Comparison of ENCODE assay signal across 10 mouse cellular contexts in the genomic region with DNA sequence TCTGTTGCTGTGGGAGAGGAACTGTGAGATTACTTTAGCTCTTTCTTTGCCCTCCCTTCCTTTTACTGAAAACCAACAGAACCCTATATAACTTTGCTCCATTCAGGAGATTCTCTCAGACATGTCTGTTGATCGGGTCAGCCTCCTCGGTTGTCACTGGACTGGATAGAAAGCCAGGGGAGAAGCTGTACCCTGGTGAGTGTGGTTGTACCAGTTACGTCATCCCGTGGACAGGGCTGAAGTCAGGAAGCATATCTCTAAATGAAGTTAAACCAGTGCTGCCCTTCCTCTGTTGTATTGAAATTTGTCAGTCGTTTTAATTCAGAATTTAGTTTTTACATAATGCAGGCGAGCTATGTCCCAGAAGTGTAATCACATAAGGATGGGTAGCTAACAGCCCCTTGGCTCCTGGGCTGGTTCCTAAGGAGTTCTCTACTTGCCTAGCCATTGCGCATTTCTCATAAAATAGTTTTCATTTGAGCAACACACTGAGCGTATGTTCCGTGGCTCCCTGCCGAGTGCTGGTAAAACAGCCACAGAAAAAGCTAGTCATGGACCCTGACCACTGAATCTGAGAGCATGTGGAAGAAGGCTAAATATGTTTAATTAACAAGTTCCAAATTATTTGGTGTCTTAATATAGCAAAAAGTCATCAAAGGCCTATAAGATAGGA.
DNase-seq lines count a peak whose midpoint lies in the region; ATAC-seq and TF ChIP-seq lines count a peak whose summit lies in the region.
"Had no signal": no experiment of that assay in that cellular context is flagged by ENCODE, and none has a peak within 500 bp of the region (broad histone marks: within the 10 kb centered on the region; RNA-seq: fewer than 3 reads in every experiment).

No protein-coding gene starts in this region.

- no peak for TF ChIP-seq CTCF in cerebellum, adult 2 months (IDR thresholded peaks at IDR 0.05; ENCODE audit: borderline replicate concordance, insufficient read depth, low read depth, low read length)
- TF ChIP-seq CTCF in thymus, adult 2 months (IDR thresholded peaks at IDR 0.05; ENCODE audit: borderline replicate concordance, control insufficient read depth, extremely low read depth, insufficient read depth, low read length, poor library complexity) = no peak

- peak; percentile 51 for DNase-seq in heart, adult 11 months
- no peak for DNase-seq in heart, adult 8-10 months (ENCODE audit: low spot score)
- DNase-seq in limb, embryonic 14.5 days (ENCODE audit: low spot score) = peak; percentile 27
- DNase-seq in limb, embryonic 10.5 days (ENCODE audit: low spot score) = no peak
- peak; percentile 43 to 52 for DNase-seq in cerebellum, adult 2 months
- no peak for DNase-seq in thymus, adult 2 months
- no peak for DNase-seq in spleen, postnatal 4 days (ENCODE audit: low spot score in 2 of 2)

- no peaks in the 10 kb centered on the region for H3K36me3 ChIP-seq in limb, embryonic 14.5 days (ENCODE audit: control insufficient read depth, insufficient read depth, low read length)
- no peaks in the 10 kb centered on the region for H3K36me3 ChIP-seq in limb, embryonic 10.5 days
- no peaks in the 10 kb centered on the region; the same call in none of the 2 replicates for H3K36me3 ChIP-seq in macrophage (ENCODE audit: inconsistent target)
- H3K36me3 ChIP-seq in thymus, adult 2 months (ENCODE audit: control insufficient read depth, insufficient read depth, low read length) = no peaks in the 10 kb centered on the region
- H3K36me3 ChIP-seq: embryonic facial prominence, embryonic 15.5 days had no signal

- no peaks in the 10 kb centered on the region for H3K9me3 ChIP-seq in limb, embryonic 14.5 days (ENCODE audit: control insufficient read depth, low read length)
- H3K9me3 ChIP-seq in limb, embryonic 10.5 days (replicated peaks) = no peaks in the 10 kb centered on the region
- H3K9me3 ChIP-seq: embryonic facial prominence, embryonic 15.5 days had no signal

- no peak overlapping the region for H3K9ac ChIP-seq in limb, embryonic 14.5 days (ENCODE audit: low read depth, low read length, severe bottlenecking)
- H3K9ac ChIP-seq: embryonic facial prominence, embryonic 15.5 days had no signal

- 62% methylated on average over 10 of the region's 10 CpGs for WGBS in limb, embryonic 14.5 days
- WGBS in limb, embryonic 10.5 days = 90% methylated on average over 10 of the region's 10 CpGs
- WGBS in cerebellum, adult 2 months = 36% methylated on average over 10 of the region's 10 CpGs
- 69% methylated on average over 10 of the region's 10 CpGs for WGBS in macrophage (ENCODE audit: missing documents)
- WGBS in thymus, adult 2 months = 85% methylated on average over 10 of the region's 10 CpGs

- H3K79me2 ChIP-seq in macrophage (ENCODE audit: inconsistent target) = peaks cover 89% of the 10 kb centered on the region

- TF ChIP-seq POLR2A in limb, embryonic 14.5 days (IDR thresholded peaks at IDR 0.05; ENCODE audit: borderline replicate concordance, extremely low read depth, insufficient read depth, insufficient read length) = no peak
- no peak for TF ChIP-seq POLR2A in cerebellum, adult 2 months (IDR thresholded peaks at IDR 0.05; ENCODE audit: borderline replicate concordance, insufficient read depth, low read length)
- TF ChIP-seq POLR2A in thymus, adult 2 months (IDR thresholded peaks at IDR 0.05; ENCODE audit: control insufficient read depth, extremely low read depth, insufficient read depth, low read length, poor library complexity) = no peak

- H3K4me1 ChIP-seq in limb, embryonic 14.5 days (ENCODE audit: control insufficient read depth, insufficient read depth, low read length) = peaks cover 18% of the 10 kb centered on the region
- H3K4me1 ChIP-seq in limb, embryonic 10.5 days = peaks cover 11% of the 10 kb centered on the region; the same call in 1 of the 2 replicates
- H3K4me1 ChIP-seq in cerebellum, adult 2 months (ENCODE audit: control insufficient read depth, insufficient read depth, low read length) = peaks cover 10% of the 10 kb centered on the region; the same call in 1 of the 2 replicates
- no peaks in the 10 kb centered on the region for H3K4me1 ChIP-seq in thymus, adult 2 months (replicated peaks; ENCODE audit: control insufficient read depth, insufficient read depth, low read length)

- H3K27ac ChIP-seq in limb, embryonic 14.5 days (replicated peaks; ENCODE audit: low read depth, low read length) = 0 out of 2 replicates have a peak overlapping the region, but pooled peaks have one; percentile 48
- H3K27ac ChIP-seq in limb, embryonic 10.5 days = no peak overlapping the region
- H3K27ac ChIP-seq in cerebellum, adult 2 months (ENCODE audit: insufficient read depth, low read length) = peak overlapping the region; percentile 74; the same call in 1 of the 2 replicates
- 0 out of 2 replicates have a peak overlapping the region, but pooled peaks have one; percentile 1 for H3K27ac ChIP-seq in macrophage
- no peak overlapping the region for H3K27ac ChIP-seq in thymus, adult 2 months (ENCODE audit: control insufficient read depth, insufficient read depth, low read length)
- H3K27ac ChIP-seq: embryonic facial prominence, embryonic 15.5 days; heart, adult 2 months had no signal

- no peak overlapping the region for H3K4me3 ChIP-seq in limb, embryonic 14.5 days (replicated peaks; ENCODE audit: low read length)
- H3K4me3 ChIP-seq in limb, embryonic 10.5 days = no peak overlapping the region
- no peak overlapping the region for H3K4me3 ChIP-seq in cerebellum, adult 2 months (replicated peaks; ENCODE audit: insufficient read depth, low read depth, low read length)
- H3K4me3 ChIP-seq in macrophage (ENCODE audit: inconsistent target) = no peak overlapping the region
- no peak overlapping the region for H3K4me3 ChIP-seq in thymus, adult 2 months (ENCODE audit: control insufficient read depth, insufficient read depth, low read length)
- H3K4me3 ChIP-seq: embryonic facial prominence, embryonic 15.5 days; heart, adult 2 months had no signal

- no peak for ATAC-seq in limb, embryonic 14.5 days (ENCODE audit: low FRiP score, low read depth)

- H3K27me3 ChIP-seq in limb, embryonic 14.5 days (ENCODE audit: control insufficient read depth, insufficient read depth, low read length) = no peaks in the 10 kb centered on the region
- no peaks in the 10 kb centered on the region for H3K27me3 ChIP-seq in limb, embryonic 10.5 days (ENCODE audit: low read depth, poor library complexity, severe bottlenecking)
- H3K27me3 ChIP-seq in cerebellum, adult 2 months (ENCODE audit: control insufficient read depth, insufficient read depth, low read length) = no peaks in the 10 kb centered on the region
- no peaks in the 10 kb centered on the region for H3K27me3 ChIP-seq in thymus, adult 2 months (ENCODE audit: control insufficient read depth, insufficient read depth, low read length)
- H3K27me3 ChIP-seq: embryonic facial prominence, embryonic 15.5 days had no signal

- no peak overlapping the region for H3K4me2 ChIP-seq in limb, embryonic 14.5 days (replicated peaks; ENCODE audit: low read depth, low read length, severe bottlenecking)
- H3K4me2 ChIP-seq: embryonic facial prominence, embryonic 15.5 days had no signal

Comparison
In these comparisons a context has a peak if more than half of its experiments do, and no peak if none do; other contexts are left out.
1. DNase-seq: peak in heart, adult 11 months (single experiment), limb, embryonic 14.5 days (single experiment) and cerebellum, adult 2 months (2 of 2); none in heart, adult 8-10 months (single experiment), limb, embryonic 10.5 days (single experiment), thymus, adult 2 months (single experiment) and spleen, postnatal 4 days (0 of 2).
2. H3K27ac ChIP-seq: peak in limb, embryonic 14.5 days (single experiment), cerebellum, adult 2 months (single experiment) and macrophage (single experiment); none in limb, embryonic 10.5 days (single experiment) and thymus, adult 2 months (single experiment).